Mouse (Mus musculus): Measurements from ENCODE around the gene Mypop.

The Mypop gene

GRCm38 (mm10) chr7:18990601-18991295, at the start of gene Mypop:
Gene Mypop (plus strand): TSS chr7:18991245.
- peak; percentile 100 for DNase-seq (ENCODE audit: low spot score)

DNA sequence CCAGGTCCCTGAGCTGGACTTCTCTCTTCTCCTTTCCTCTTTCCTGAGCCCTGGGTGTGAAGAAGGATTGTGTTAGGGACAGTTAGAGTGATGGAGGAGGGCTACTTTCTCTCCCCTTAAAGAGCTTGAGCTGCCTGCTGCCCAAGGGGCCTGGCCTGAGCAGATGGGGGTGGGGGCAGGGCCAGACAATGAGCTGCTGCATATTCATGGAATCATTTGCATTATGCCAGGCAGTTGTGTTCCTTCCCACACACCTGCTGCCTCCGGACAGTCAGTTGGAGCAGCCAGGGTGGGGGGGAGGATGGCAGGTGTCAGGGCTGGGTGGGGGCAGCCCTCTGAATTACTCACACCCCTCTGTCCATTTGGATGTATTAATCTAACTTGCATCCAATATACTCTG, 48.7 kb upstream of the Mypop start:
- DNase-seq (ENCODE audit: low spot score), result no peak

- DNase-seq (ENCODE audit: low spot score), result no peak
Measured at GRCm38 (mm10) chr7:18942815-18943214, 48.2 kb upstream of the Mypop start.

- no peak for DNase-seq (ENCODE audit: low spot score)
Measured at GRCm38 (mm10) chr7:18948151-18948550, 42.9 kb upstream of the Mypop start.

GRCm38 (mm10) chr7:18949781-18950522, 41.1 kb upstream of the Mypop start:
- DNase-seq (ENCODE audit: low spot score), result peak; percentile 92

GRCm38 (mm10) chr7:18950523-18951315, 40.3 kb upstream of the Mypop start:
- DNase-seq (ENCODE audit: low spot score), result peak; percentile 75

GRCm38 (mm10) chr7:18951397-18951796, 39.6 kb upstream of the Mypop start:
- peak; percentile 79 for DNase-seq (ENCODE audit: low spot score)

GRCm38 (mm10) chr7:18957569-18958383, 33.3 kb upstream of the Mypop start:
- peak; percentile 63 for DNase-seq (ENCODE audit: low spot score)

DNA sequence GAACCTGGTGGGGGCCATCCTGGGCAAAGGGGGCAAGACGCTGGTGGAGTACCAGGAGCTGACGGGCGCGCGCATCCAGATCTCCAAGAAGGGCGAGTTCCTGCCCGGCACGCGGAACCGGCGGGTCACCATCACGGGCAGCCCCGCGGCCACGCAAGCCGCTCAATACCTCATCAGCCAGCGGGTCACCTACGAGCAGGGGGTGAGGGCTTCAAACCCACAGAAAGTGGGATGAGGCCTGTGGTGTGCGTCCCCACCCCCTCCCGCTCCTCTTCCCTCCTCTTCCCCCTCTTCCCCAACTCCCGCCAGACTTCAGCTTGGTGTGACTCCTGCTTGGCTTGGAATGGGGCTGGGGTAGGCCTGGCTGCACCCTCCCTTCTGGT, 32.7 kb upstream of the Mypop start:
- DNase-seq (ENCODE audit: low spot score), result no peak

- DNase-seq (ENCODE audit: low spot score), result peak; percentile 41
Measured at GRCm38 (mm10) chr7:18959446-18959845, 31.6 kb upstream of the Mypop start.

DNA sequence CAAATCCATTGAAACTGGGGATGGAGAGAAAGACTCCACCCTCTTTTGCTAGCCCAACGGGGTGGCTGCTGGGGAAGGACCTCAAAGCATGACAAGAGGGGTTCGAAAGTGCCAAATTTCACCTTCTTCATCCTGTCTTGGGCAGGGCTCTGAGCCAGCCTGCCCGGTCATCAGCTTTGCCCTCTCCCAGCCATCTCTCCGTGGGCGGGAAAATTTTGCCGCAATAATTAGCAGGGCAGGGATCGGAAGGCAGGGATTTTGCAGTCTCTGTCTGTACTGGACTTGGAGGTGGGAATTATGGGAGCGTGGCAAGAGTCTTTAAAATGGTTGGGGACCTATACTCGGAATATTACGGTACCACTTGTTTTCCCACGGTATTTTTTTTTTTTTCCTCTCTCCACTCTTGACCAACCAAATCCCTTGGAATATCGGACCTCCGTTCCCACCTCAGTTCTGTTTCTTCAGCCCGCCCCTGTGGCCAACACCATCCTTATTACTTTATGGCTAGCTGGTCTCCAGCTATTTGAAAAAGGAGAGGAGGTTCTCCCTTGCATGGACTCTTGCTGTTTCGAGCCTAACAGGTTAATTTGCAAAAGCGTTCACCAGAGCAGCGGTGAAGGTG, 28.8 kb upstream of the Mypop start:
- peak; percentile 56 for DNase-seq (ENCODE audit: low spot score)

DNA sequence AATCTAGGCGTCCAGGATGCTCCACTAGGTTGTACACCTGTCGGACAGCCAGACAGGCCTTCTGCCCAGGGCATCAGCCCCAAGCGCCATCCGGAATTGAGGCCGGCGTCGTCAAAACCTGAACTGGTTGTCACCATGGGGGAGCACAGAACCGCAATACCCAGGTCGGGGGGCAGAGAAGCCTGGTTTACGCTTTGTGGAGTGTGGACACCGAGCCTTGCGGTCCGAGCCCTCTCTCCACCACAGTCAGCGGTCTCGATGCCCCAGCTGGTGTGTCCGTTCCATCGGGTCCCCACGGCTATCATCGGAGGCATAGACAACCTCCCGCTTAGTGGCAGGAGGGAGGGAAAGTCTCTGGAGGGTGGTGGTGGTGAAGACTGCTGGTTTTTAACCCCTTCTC, 28.2 kb upstream of the Mypop start:
- DNase-seq (ENCODE audit: low spot score), result no peak

DNA sequence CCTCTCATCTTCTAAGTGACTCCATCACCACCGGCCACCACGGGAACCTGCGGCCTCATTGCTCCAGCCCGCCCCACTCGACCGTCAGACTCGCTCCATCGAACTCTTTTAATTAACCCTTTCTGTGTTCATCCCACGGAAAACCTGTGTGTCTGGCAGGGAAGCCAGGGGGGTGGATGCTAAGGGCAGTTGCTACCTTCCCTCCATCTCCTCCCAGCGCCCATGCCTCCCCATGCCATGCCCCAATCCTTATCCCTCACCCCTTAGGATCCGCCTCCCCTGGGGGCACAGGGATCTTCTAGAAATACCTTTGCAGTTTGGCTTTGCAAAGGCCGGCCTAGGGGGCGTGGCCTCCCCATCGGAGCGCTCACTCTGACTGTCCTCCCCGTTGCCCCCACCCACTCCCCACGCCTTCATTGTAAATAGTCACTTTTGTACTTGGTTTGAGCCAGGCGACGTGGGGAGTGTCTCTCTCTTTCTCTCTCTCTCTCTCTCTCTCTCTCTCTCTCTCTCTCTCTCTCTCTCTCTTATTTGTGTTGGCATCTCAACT, 27.7 kb upstream of the Mypop start:
- DNase-seq (ENCODE audit: low spot score), result no peak

GRCm38 (mm10) chr7:18965312-18965711, 25.7 kb upstream of the Mypop start:
- no peak for DNase-seq (ENCODE audit: low spot score)

- DNase-seq (ENCODE audit: low spot score), result peak; percentile 50
Measured at GRCm38 (mm10) chr7:18967603-18968002, 23.4 kb upstream of the Mypop start.

DNA sequence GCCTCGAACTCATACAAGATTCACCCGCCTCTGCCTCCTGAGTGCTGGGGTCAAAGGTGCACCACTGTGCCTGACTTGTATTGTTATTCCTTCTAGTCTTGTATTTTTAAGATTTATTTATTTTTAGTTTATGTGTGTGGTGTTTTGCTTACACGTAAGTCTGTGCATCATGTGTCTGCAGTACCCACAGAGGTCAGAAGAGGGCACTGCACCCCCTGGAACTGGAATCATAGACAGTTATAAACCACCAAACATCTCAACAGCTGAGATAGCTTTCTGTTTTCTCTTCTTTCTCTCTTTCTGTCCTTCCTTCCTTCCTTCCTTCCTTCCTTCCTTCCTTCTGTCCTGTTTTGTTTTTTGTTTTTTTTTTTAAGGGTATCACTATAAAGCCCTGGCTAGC, 20.1 kb upstream of the Mypop start:
- DNase-seq (ENCODE audit: low spot score), result no peak

DNA sequence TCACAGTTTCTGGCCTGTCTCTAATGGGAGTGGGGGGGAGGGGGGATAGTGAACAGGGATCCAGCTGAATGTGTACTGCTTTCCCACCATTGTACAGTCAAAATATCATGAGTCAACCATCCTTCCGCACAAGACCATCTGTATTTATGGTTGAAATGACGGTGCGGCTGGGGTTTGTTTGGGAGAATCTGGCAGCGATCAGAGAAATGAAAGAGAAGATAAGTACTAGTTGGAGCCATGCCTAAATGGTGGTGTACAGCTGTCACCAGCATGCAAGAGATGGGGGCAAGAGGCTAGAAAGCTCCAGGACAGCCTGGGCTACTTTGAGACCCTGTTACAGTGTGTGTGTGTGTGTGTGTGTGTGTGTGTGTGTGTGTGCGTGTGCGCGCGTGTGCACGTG, 12.7 kb upstream of the Mypop start:
- DNase-seq (ENCODE audit: low spot score), result no peak

DNA sequence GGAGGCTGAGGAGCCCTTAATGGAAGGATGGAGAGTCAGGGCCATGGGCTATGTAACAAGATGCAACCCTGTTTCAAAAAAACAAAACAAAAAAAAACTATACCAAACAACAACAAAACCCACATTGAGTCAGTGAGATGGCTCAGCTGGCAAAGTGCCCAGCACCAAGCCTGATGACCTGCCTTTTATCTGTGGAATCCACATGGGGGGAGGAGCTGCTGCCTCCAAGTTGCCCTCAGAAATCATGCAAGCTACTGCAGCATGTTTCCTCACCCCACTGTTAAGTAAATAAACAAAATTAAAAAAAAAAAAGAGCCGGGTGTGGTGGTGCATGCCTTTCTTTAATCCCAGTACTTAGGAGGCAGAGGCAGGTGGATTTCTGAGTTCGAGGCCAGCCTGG, 4.5 kb upstream of the Mypop start:
- DNase-seq (ENCODE audit: low spot score), result no peak

DNA sequence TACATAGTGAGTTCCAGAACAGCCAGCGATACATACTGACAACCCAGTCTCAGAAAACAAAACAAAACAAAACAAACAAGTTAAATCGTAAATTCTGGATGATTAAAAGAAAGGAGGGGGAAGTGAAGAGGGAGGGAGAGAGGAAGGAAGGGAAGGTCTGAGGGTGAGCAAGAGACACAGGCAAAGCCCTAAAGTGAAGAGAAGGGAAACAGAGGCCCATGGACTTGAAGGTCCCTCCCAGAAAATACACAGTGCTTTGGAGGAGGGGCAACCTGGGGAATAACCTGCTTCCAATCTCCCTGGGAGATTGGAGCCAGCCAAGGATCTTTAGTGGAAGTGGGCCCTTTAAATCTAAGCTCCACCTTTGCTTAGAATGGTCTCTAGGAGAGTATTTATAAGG, 3.9 kb upstream of the Mypop start, which contains the start of gene Nanos2:
Gene Nanos2 (plus strand): TSS at position 301 of the 400 bp plus-strand sequence.
- no peak for DNase-seq (ENCODE audit: low spot score)

DNA sequence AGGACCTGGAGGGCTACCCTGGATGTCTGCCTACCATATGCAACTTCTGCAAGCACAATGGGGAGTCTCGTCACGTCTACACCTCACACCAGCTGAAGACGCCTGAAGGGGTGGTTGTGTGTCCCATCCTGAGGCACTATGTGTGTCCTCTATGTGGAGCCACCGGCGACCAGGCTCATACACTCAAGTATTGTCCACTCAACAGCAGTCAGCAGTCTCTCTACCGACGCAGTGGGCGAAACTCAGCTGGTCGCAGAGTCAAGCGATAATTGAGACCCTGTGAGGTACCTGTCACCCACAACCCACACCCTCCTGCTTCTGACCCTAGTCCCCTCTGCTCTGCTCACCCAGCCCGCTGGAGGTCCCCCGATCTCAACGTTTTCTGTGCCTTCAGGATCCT, 3.3 kb upstream of the Mypop start:
- DNase-seq (ENCODE audit: low spot score), result no peak

GRCm38 (mm10) chr7:18988780-18989179, 2.3 kb upstream of the Mypop start:
- no peak for DNase-seq (ENCODE audit: low spot score)

Measured in embryo, embryonic 10 days (tissue).